Mouse (Mus musculus) megakaryocyte, embryonic 14.5 days (primary cell): ENCODE results near the gene Il10.

Source experiments
- FLI1 ChIP-seq: IDR thresholded peaks from 2 replicates; pipeline ENCODE4 v1.6.1; 2012; ENCODE audit warnings: low read length, inconsistent platforms, mixed read lengths
- GATA1 ChIP-seq: IDR thresholded peaks from 3 replicates; pipeline ENCODE4 v1.6.1; 2012; ENCODE audit warnings: mixed read lengths, low read length, inconsistent platforms, borderline replicate concordance

- TF ChIP-seq GATA1 (no peak), FLI1 (no peak)
Measured at GRCm38 (mm10) chr1:131046607-131047006, 27.0 kb downstream of the Il10 start.
